Mouse (Mus musculus): ENCODE data around the gene Ube2b.

- TF ChIP-seq CTCF (IDR thresholded peaks at IDR 0.05; ENCODE audit: control insufficient read depth, insufficient read depth, low read length) = no peak
- TF ChIP-seq POLR2A (IDR thresholded peaks at IDR 0.05; ENCODE audit: borderline replicate concordance, control insufficient read depth, low read depth, low read length) = no peak
These were observed 41.1 kb downstream of the Ube2b start for GRCm38 (mm10) chr11:51959511-51959910.
